Comparison of ENCODE assay signal across 13 mouse cellular contexts in genomic region chr16:34241936-34242729, GRCm38 (mm10).
DNase-seq lines count a peak whose midpoint lies in the region; ATAC-seq and TF ChIP-seq lines count a peak whose summit lies in the region.
"Had no signal": no experiment of that assay in that cellular context is flagged by ENCODE, and none has a peak within 500 bp of the region (broad histone marks: within the 10 kb centered on the region; RNA-seq: fewer than 3 reads in every experiment).

No protein-coding gene starts in this region.

- no peak for ATAC-seq in kidney, postnatal 0 days (replicated peaks; ENCODE audit: low FRiP score, low read depth)
- ATAC-seq in hindbrain, embryonic 11.5 days (ENCODE audit: low FRiP score): no peak
- no peak for ATAC-seq in forebrain, embryonic 15.5 days (replicated peaks)

- DNase-seq in kidney, postnatal 0 days (ENCODE audit: low spot score): peak; percentile 21
- DNase-seq in kidney, adult 9 months: no peak
- peak; percentile 90 to 96 for DNase-seq in layer of hippocampus, adult 18-20 months (ENCODE audit: low spot score in 2 of 2)
- DNase-seq in left cerebral cortex, postnatal 10 days (ENCODE audit: extremely low spot score in 1 of 2, low spot score in 2 of 2): peak; percentile 69 to 72
- DNase-seq in right cerebral cortex, postnatal 10 days (ENCODE audit: low spot score in 2 of 2): peak; percentile 84 to 90
- DNase-seq in hindbrain, embryonic 11.5 days (ENCODE audit: low spot score): no peak
- DNase-seq in urinary bladder, postnatal 25 days (ENCODE audit: low spot score): no peak
- DNase-seq: B cell, adult 2 months; cerebellum, postnatal 36 days; gastrocnemius, postnatal 10 days; kidney, postnatal 10 days had no signal

- no peak overlapping the region for H3K9ac ChIP-seq in kidney, postnatal 0 days (ENCODE audit: low read depth, low read length)
- H3K9ac ChIP-seq in hindbrain, embryonic 11.5 days (ENCODE audit: low read depth, low read length): no peak overlapping the region
- no peak overlapping the region for H3K9ac ChIP-seq in forebrain, embryonic 15.5 days (replicated peaks)

- no peak overlapping the region for H3K4me2 ChIP-seq in kidney, postnatal 0 days (ENCODE audit: low read length)
- H3K4me2 ChIP-seq in hindbrain, embryonic 11.5 days (replicated peaks; ENCODE audit: low read depth, low read length): no peak overlapping the region
- H3K4me2 ChIP-seq in forebrain, embryonic 15.5 days (replicated peaks): no peak overlapping the region

- no peaks in the 10 kb centered on the region for H3K4me1 ChIP-seq in kidney, postnatal 0 days (replicated peaks; ENCODE audit: insufficient read depth, low read length)
- H3K4me1 ChIP-seq in hindbrain, embryonic 11.5 days (replicated peaks; ENCODE audit: control insufficient read depth, insufficient read depth, low read length): no peaks in the 10 kb centered on the region
- no peaks in the 10 kb centered on the region for H3K4me1 ChIP-seq in forebrain, embryonic 15.5 days
- H3K4me1 ChIP-seq: megakaryocyte, embryonic 14.5 days had no signal

- no peaks in the 10 kb centered on the region for H3K9me3 ChIP-seq in kidney, postnatal 0 days (replicated peaks; ENCODE audit: low read length)
- no peaks in the 10 kb centered on the region for H3K9me3 ChIP-seq in hindbrain, embryonic 11.5 days (ENCODE audit: control insufficient read depth, low read length)
- no peaks in the 10 kb centered on the region for H3K9me3 ChIP-seq in forebrain, embryonic 15.5 days
- H3K9me3 ChIP-seq: megakaryocyte, embryonic 14.5 days had no signal

- no peak overlapping the region for H3K27ac ChIP-seq in kidney, postnatal 0 days
- H3K27ac ChIP-seq in hindbrain, embryonic 11.5 days (ENCODE audit: low read depth, low read length): no peak overlapping the region
- no peak overlapping the region for H3K27ac ChIP-seq in forebrain, embryonic 15.5 days (replicated peaks)

- H3K36me3 ChIP-seq in kidney, postnatal 0 days (ENCODE audit: insufficient read depth, low read length): no peaks in the 10 kb centered on the region
- no peaks in the 10 kb centered on the region for H3K36me3 ChIP-seq in hindbrain, embryonic 11.5 days (ENCODE audit: control insufficient read depth, insufficient read depth, low read length)
- H3K36me3 ChIP-seq in forebrain, embryonic 15.5 days: peaks cover 19% of the 10 kb centered on the region; the same call in 1 of the 2 replicates

- TF ChIP-seq CTCF in kidney, postnatal 0 days (IDR thresholded peaks at IDR 0.05; ENCODE audit: low read depth): no peak

- 78% methylated on average over 16 of the region's 16 CpGs for WGBS in kidney, postnatal 0 days
- 97% methylated on average over 16 of the region's 16 CpGs for WGBS in hindbrain, embryonic 11.5 days
- WGBS in forebrain, embryonic 15.5 days: 96% methylated on average over 16 of the region's 16 CpGs

- no peaks in the 10 kb centered on the region for H3K27me3 ChIP-seq in kidney, postnatal 0 days (ENCODE audit: insufficient read depth, low read length)
- no peaks in the 10 kb centered on the region for H3K27me3 ChIP-seq in hindbrain, embryonic 11.5 days (ENCODE audit: control insufficient read depth, insufficient read depth, low read length)
- no peaks in the 10 kb centered on the region for H3K27me3 ChIP-seq in forebrain, embryonic 15.5 days

- no peak overlapping the region for H3K4me3 ChIP-seq in kidney, postnatal 0 days (replicated peaks; ENCODE audit: low read depth, low read length)
- H3K4me3 ChIP-seq in hindbrain, embryonic 11.5 days (ENCODE audit: low read depth, low read length): no peak overlapping the region
- no peak overlapping the region for H3K4me3 ChIP-seq in forebrain, embryonic 15.5 days
- H3K4me3 ChIP-seq: megakaryocyte, embryonic 14.5 days had no signal

- intact Hi-C loops in left cerebral cortex, postnatal 10 days (cut with DNase I): no loop called here

Comparison
In these comparisons a context has a peak if more than half of its experiments do, and no peak if none do; other contexts are left out.
1. DNase-seq: peak in kidney, postnatal 0 days (single experiment), layer of hippocampus, adult 18-20 months (2 of 2), left cerebral cortex, postnatal 10 days (2 of 2) and right cerebral cortex, postnatal 10 days (2 of 2); none in kidney, adult 9 months (single experiment), hindbrain, embryonic 11.5 days (single experiment) and urinary bladder, postnatal 25 days (single experiment).